Mouse (Mus musculus) ovary, postnatal 14 days (tissue): ENCODE measurements around the gene Mab21l3.

ENCODE experiments used
- DNase-seq: peaks from one replicate; pipeline ENCODE4 v3.0.0; 2022; ENCODE audit warnings: low spot score

Mab21l3 gene

DNA sequence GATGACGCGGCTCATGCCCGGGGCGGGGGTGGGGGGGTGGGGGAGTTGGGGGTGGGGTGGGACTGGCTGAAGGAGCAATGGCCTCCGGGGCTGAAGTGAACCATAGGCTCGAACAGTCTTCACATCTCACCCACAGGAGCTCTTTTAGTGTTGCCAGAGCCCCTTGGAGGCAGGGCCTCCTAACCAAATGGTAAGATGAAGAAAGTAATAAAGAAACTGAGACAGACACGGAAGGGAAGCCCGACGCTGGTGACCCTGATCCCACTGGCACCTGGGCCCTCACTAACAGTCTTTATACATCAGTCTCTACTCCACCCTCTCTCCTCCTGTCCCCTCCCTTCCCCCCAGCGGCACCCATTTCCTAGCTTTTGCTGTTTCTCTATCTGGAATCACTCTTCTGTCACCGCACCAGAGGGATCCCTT lies 48.2 kb downstream of the Mab21l3 start:
- DNase-seq: no peak

DNA sequence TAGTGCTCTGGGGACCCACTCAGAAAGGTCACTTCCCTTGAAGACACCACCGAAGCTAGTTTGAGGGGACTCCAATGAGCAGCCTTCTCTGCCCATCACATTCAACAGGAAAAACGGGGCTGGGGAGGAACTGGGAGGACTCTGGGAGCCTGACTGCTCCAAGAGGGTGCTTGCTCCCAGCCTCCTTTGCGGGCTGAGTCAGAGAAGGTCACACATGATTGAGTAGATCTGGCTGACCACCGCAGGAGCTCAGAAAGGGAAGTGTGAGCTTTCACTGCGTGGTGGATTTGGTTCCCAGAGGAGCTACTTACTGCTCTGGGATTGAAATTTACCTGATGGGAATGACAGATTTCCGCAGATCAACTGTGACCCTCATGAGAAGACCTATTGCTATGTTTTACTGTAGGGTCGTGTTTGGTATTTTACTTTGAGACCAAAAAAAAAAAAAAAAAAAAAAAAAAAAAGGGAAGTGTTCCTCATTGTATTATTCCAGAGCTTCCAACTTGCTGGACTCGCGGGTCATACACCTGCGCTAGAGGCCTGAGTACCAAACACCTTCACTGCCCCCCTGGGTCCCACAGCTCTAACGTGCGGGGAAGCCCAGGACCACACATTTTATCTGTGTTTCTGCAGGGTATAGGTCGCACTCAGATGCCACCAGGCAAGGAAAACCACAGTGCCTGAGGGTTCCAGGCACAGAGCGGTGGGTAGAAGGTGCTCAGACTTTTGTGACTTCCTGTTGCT lies 48.7 kb downstream of the Mab21l3 start:
- DNase-seq: no peak

DNA sequence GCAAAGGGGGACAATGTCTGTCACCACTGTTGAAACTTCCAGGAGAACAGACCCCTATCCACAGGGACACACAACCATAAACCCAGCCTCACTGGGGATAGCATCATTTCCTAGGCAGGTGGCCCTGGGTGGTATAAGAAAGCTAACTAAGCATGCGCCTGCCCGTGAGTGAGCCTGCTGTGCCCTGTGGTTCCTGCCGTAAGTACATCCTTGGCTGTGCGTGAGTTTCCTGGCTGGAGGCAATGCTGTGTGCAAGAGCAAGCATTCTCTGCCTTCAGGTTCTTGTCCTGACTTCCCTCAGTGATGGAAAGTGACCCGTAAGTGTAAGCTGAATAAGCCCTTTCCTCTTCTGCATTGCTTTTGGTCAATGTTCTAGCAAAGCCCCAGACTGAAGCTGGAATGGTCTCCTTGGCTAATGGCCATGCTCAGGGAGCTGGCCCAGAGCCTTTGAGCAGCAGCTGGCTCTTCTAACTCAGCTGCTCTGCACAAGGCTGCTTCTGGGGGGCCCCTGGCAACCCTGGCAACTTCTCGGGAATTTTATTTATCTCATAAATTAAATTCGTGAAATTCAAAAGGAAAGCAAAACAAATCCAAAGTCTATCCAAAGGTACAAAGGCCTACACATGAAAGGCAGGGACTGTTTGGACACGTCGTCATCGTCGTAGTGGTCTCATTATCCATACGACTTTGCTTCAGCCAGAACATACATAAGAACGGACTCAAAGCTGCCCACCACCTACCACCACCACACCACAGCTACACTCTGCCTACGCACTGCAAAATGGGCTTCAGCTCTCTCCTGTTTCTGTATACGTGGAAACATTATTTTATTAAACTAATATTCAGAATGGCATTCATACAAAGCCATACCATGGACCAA lies 50.7 kb downstream of the Mab21l3 start:
- DNase-seq: no peak

DNA sequence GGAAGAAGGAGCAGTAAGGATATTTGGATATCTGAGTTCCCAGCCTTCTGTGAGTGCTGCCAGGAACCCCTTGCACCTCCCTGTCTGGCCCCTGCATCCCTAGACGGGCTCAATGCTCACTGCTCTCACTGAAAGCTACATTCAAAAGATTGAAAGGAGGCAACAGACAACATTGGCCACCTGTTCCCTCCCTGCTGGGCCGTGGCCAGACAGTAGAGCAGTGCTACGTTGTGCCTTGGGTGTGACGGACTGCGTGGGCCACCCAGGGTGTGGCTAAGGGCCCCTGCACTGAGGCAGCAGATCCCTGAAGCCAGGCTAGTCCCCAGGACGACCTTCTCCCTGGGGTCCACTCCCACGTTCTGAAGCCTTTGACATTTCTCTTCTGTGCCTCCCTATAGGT lies 52.5 kb downstream of the Mab21l3 start:
- DNase-seq: no peak

DNA sequence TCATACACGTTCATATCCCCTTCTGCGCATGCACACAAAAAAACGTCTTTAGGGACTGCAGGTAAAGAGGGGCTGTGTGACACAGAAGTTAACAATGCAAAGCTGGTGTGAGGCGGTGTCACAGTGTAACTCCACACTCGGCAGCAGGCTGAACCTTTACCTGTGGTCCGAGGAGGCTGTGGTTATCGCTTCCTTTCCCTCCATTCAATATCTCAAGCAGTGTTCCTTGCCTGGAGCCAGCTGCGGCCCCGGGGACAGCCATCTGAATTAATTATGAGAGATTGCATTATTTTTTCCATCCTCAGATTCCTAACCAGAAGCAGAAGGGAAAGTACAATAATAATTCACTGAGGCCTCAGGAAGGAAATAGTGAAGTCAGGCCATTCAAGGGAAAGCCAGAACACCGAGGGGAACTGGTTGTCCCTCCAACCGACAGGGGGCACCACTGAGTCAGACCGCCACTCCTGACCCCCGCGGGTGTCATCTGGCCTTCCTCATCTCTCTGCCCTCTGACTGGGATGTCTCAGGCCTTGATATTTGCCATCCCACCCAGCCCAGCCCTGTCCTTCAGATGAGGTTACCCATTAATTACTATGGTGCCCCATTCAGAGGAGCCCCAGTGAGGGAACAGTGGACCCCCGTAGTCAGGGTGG lies 53.2 kb downstream of the Mab21l3 start:
- no peak for DNase-seq

DNA sequence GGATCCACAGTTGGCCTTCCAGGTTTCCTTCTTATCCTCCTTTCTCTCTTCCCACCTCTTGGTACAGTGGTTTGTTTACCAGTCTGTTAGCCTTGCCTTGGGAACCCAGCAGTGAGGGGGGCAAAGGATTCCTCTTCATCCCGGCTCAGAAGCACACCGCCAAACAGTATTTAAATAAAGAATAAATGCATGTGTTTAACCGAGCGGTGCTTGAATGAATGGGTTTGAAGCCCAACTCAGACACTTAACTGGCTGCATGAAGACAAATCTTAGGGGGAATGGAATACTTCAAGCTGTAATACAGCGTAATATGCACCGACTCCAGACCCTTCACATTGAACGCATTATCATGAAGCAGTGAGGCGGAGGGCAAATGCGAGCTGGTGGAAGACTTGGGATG lies 54.1 kb downstream of the Mab21l3 start:
- DNase-seq: no peak

DNA sequence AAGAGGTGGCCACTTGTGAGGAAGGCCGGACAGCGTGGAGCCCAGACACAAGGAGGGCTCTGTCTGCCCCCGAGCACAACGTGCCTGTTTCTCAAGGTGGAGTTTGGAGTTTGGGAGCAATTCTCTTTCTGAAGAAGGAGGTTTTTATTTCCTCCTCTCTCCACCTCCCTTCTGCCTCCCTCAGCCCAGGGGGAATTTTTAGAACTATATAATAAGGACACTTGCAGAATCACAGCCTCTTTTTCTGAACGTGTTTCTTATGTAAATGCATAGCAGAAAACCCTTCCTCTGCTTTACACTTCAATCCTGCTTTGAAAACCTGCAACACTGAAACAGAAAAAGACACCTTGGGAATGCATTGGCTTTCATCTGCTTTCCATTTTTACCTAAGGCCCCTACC lies 54.7 kb downstream of the Mab21l3 start:
- DNase-seq: no peak

DNA sequence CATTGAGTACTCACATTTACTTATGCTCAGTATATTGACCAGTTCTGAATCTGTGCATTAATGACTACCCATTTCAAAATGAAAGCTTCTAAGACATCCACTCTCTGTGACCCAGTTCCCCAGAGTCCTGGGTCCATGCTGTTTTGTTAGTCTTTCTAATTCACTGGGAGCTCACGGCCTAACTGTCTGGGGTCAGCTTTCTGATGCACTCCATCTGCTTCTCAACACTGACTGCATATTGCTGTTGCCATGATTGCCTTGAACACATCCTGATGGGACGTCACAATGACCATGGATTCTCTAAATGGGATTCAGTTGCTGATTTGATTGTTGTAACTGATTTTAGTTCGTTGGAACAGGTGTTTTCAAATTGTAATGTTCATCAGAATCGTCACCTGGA lies 56.6 kb downstream of the Mab21l3 start:
- DNase-seq: no peak

DNA sequence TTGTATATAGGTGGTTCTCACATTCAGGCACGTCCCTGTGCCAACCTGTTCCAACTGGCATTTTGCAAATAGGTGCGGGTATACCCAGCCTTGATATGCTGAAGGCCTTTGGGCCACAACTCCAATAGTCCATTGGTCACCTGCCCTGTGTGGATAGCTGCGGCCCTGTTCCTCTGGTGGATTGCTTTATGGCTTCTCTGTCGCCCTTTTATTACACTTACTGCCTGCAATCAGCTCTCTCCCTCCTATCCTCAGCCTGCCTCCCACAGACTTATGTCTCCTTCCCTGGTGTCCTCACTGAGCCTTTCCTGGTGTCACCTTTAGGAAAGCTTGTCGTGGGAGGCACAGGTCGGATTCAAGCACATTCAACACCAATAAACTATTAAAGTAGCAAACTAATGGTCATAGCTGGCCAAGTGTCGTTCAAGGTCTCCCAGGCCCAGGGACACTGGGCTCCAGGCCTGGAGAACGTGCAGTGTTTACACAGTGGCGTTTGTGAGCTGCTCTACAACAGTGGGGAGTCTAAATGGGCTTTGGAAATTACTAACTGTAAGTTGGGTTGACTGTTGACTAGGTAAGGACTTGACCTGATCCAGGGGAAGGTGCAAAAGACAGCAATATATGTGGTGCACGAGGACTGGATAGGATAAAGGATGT lies 63.9 kb downstream of the Mab21l3 start:
- DNase-seq: no peak

DNA sequence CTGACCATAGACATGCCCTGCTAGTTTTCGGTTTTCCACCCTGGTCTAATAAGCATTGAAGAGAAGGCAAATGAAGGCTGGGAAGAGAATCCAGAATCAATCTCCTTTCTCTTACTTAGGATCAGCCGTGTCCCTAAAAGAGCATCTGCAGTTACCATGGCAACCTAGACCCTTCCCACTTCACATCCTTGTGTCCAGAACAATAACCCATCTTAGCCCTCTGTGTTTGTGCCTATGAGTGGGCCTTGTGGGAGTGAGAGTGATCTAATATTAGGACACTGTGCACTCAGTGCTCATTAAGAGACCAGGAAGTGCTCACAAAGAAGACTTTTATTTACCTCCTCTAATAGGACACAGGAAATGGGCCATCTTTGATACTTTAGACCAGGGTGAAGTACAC lies 65.0 kb downstream of the Mab21l3 start:
- DNase-seq: no peak

DNA sequence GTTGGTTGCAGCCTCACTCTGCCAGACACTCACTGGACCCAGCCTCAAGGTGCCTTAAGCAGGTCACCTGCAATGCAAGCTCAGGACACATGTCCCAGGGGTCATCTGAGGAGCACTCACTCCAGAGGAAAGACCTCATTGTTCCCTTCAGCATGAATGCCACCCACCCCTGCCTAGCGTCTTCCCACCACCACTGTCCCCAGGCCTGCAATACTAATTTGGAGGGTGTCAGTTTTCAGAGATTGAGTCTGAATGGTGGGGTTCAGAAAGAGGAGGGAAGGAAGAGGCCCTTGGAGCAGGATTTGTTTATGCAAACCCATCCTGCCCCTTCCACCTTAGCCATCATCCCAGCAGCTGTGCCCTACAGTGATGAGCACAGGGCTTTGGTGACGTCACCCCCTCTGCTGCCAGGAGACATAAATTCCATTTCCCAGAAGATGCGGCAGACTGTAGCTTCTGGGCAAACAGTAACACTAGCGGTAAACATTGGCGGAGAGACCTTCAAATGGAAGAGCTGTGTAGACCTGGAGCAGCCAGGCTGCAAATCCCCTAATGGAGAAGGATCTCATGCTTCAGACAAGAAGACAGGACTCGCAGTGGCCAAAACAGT lies 67.8 kb downstream of the Mab21l3 start:
- DNase-seq: no peak

DNA sequence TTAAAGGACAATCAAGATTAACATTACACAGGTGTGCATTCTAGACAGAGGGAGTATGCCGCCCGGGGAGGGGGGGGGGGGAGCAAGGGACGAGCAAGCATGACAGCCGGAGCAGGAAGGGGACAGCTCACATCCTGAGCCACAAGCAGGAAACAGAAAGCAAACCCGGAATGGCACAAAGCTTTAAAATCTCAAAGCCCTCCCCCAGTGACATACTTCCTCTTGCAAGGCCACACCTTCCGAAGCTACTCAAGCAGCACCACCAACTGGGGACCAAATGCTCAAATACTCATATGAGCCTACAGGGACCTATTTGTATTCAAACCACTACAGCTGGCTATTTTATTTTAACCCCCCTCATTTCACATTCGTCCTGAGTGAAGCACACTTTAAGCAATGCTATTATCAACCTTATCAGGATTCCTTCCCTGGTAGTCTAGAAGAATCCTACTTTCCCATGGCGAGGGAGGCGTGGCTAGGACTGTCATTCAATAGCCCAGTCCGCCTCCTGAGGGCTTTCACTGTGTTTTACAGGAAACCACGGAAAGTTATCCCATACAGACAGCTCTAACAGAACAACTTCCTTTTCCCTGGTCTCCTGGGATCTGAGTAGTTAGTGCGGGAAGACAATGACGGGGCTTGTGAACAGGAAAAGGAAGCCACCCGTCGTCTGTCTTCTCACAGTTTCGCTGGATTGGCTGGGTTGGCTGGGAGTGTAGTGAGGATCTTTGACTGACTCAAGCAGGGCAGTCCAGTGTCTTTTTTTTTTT lies 69.7 kb downstream of the Mab21l3 start:
- DNase-seq: no peak

DNA sequence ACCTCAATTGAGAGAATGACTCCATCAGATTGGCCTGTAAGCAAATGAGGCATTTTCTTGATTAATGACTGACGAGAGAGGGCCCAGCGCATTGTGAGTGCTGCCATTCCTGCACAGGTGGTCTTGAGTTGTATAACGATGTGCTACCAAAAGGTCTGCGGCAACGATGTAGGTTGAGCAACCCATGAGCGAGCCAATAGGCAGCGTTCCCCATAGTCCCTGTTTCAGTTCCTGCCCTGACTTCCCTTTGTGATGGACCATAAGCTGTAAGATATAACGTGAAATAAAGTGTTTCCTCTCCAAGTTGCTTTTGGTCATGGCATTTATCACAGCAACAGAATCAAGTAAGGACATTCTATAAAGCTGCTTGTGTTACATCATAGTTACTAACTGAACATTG lies 73.0 kb downstream of the Mab21l3 start:
- no peak for DNase-seq

DNA sequence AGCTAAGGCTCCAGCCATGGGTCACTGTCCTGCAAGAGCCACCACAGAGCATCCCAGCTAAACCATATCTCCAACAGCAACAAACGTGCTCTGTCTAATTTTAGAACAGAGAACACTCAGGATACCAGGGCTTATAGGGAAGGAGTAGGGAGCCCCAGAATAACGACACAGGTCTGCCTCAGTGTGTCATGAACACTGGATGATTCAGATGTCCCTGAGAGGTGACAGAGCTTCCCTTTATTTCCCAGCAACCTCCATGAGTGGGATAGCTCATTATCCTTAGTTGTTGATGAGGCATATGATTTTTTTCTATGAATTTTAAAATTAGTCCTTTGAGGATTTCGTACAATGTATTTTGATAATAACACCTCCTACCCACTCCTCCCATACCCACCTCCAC lies 78.2 kb downstream of the Mab21l3 start:
- no peak for DNase-seq

DNA sequence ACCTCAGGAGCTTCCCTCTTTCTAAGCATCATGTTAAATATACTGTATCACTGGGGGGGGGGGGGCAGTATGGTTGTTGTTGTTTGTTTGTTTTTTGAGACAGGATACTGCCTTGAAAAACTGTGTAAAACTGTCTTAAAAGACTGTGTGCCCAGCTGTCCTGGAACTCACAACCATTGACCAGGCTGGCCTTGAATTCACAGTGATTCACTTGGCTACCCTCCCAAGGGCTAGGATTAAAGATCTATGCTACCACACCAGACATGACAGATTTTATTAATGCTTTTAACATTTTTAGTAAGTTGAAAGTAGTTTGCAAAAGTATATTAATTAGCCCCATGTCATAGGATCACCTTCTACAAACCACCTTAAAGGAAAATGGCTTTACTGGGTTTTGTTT lies 85.2 kb downstream of the Mab21l3 start:
- DNase-seq: no peak
